Mouse (Mus musculus) MEL (cell line): ENCODE data around the gene Plpp6. TPM values are rescaled to one million over a fixed set of nuclear protein-coding genes. Genes with fewer than 3 reads are reported as not detected.

Experiments
- DNase-seq: peaks from one replicate; pipeline ENCODE4 v3.0.0; 2011; ENCODE audit warnings: low read depth, low spot score
- H3K27ac ChIP-seq: 2 replicates; pipeline ENCODE4 v1.5.1; 2012; ENCODE audit warnings: low read depth, mild to moderate bottlenecking, control low read depth, low read length, moderate library complexity; ENCODE audit not compliant: control insufficient read depth
- H3K27me3 ChIP-seq, 2 experiments: fragments of 150-350 bp in 1 of 2; sonication (generic) in 1 of 2; 2 replicates each; pipeline ENCODE4 v1.6.1; 2012; ENCODE audit warnings: low read length in 2 of 2, mild to moderate bottlenecking in 2 of 2, improper control_type of control experiment in 1 of 2, moderate library complexity in 1 of 2; ENCODE audit not compliant: insufficient read depth in 2 of 2, control insufficient read depth in 1 of 2
- H3K36me3 ChIP-seq, 2 experiments: 2 replicates each; pipeline ENCODE4 v1.6.1; 2012 to 2014; ENCODE audit warnings: low read length in 2 of 2, improper control_type of control experiment in 1 of 2, inconsistent platforms in 1 of 2, mild to moderate bottlenecking in 1 of 2; ENCODE audit not compliant: insufficient read depth in 2 of 2, control insufficient read depth in 1 of 2
- H3K4me1 ChIP-seq, 2 experiments: fragments of 150-350 bp in 1 of 2; sonication (generic) in 1 of 2; 2 replicates each; pipeline ENCODE4 v1.6.1; 2012; ENCODE audit warnings: low read length in 2 of 2, improper control_type of control experiment in 1 of 2, mild to moderate bottlenecking in 1 of 2; ENCODE audit not compliant: insufficient read depth in 2 of 2, control insufficient read depth in 1 of 2
- H3K4me3 ChIP-seq, 2 experiments: fragments of 150-350 bp in 1 of 2; sonication (generic) in 1 of 2; 2 replicates each; pipeline ENCODE4 v1.5.1; 2012; ENCODE audit warnings: low read depth in 2 of 2, low read length in 2 of 2, mild to moderate bottlenecking in 2 of 2, moderate library complexity in 2 of 2, control low read depth in 1 of 2, improper control_type of control experiment in 1 of 2; ENCODE audit not compliant: control insufficient read depth in 1 of 2, insufficient read depth in 1 of 2
- H3K79me2 ChIP-seq: 2 replicates; pipeline ENCODE4 v1.6.1; 2012; ENCODE audit warnings: mild to moderate bottlenecking, low read length, moderate library complexity; ENCODE audit not compliant: control insufficient read depth, poor library complexity, insufficient read depth
- H3K9ac ChIP-seq: 2 replicates; pipeline ENCODE4 v1.6.1; 2012; ENCODE audit warnings: low read depth, mild to moderate bottlenecking, control low read depth, low read length, moderate library complexity; ENCODE audit not compliant: control insufficient read depth, poor library complexity, severe bottlenecking
- H3K9me3 ChIP-seq: fragments of 150-350 bp; sonication (generic); replicated peaks from 2 replicates; pipeline ENCODE4 v1.6.1; 2012; ENCODE audit warnings: mild to moderate bottlenecking, low read length, improper control_type of control experiment, moderate library complexity; ENCODE audit not compliant: insufficient read depth
- BHLHE40 ChIP-seq: IDR thresholded peaks from 2 replicates; pipeline ENCODE4 v1.6.1; 2012; ENCODE audit warnings: low read depth, mild to moderate bottlenecking, inconsistent platforms, low read length, improper control_type of control experiment, borderline replicate concordance
- CHD1 ChIP-seq: IDR thresholded peaks from 2 replicates; pipeline ENCODE4 v1.6.1; 2012; ENCODE audit warnings: low read depth, mild to moderate bottlenecking, inconsistent platforms, low read length, improper control_type of control experiment
- CHD2 ChIP-seq: IDR thresholded peaks from 2 replicates; pipeline ENCODE4 v1.6.1; 2011; ENCODE audit warnings: low read length, improper control_type of control experiment
- E2F4 ChIP-seq: IDR thresholded peaks from 2 replicates; pipeline ENCODE4 v1.6.1; 2011; ENCODE audit warnings: low read depth, low read length, improper control_type of control experiment, borderline replicate concordance
- ELF1 ChIP-seq: IDR thresholded peaks from 2 replicates; pipeline ENCODE4 v1.6.1; 2014; ENCODE audit warnings: low read depth, mild to moderate bottlenecking, inconsistent platforms, low read length, improper control_type of control experiment, moderate library complexity
- EP300 ChIP-seq, 2 experiments: IDR thresholded peaks; 2 replicates each; pipeline ENCODE4 v1.6.1; 2011; ENCODE audit warnings: improper control_type of control experiment in 2 of 2, low read length in 2 of 2, low read depth in 1 of 2, mild to moderate bottlenecking in 1 of 2
- GABPA ChIP-seq: IDR thresholded peaks from 2 replicates; pipeline ENCODE4 v1.6.1; 2012; ENCODE audit warnings: low read depth, mild to moderate bottlenecking, inconsistent platforms, low read length, improper control_type of control experiment, moderate library complexity
- HCFC1 ChIP-seq: IDR thresholded peaks from 2 replicates; pipeline ENCODE4 v1.6.1; 2012; ENCODE audit warnings: low read depth, mild to moderate bottlenecking, inconsistent platforms, low read length, improper control_type of control experiment, moderate library complexity
- KAT2A ChIP-seq: conservative IDR thresholded peaks from 2 replicates; pipeline ENCODE4 v1.6.1; 2012; ENCODE audit warnings: low read depth, low read length, improper control_type of control experiment, inconsistent platforms
- MAFK ChIP-seq: IDR thresholded peaks from 2 replicates; pipeline ENCODE4 v1.6.1; 2011; ENCODE audit warnings: low read depth, mild to moderate bottlenecking, low read length, improper control_type of control experiment, borderline replicate concordance
- MAX ChIP-seq: IDR thresholded peaks from 2 replicates; pipeline ENCODE4 v1.6.1; 2011; ENCODE audit warnings: low read length, improper control_type of control experiment
- MAZ ChIP-seq: IDR thresholded peaks from 2 replicates; pipeline ENCODE4 v1.6.1; 2012; ENCODE audit warnings: low read depth, mild to moderate bottlenecking, inconsistent platforms, low read length, improper control_type of control experiment
- MXI1 ChIP-seq: IDR thresholded peaks from 2 replicates; pipeline ENCODE4 v1.6.1; 2011; ENCODE audit warnings: mild to moderate bottlenecking, low read depth, low read length, improper control_type of control experiment
- MYB ChIP-seq: IDR thresholded peaks from 2 replicates; pipeline ENCODE4 v1.6.1; 2011; ENCODE audit warnings: mild to moderate bottlenecking, low read depth, low read length, improper control_type of control experiment
- MYC ChIP-seq: IDR thresholded peaks from 2 replicates; pipeline ENCODE4 v1.6.1; 2011; ENCODE audit warnings: low read depth, mild to moderate bottlenecking, low read length, improper control_type of control experiment, moderate library complexity
- NELFE ChIP-seq: IDR thresholded peaks from 2 replicates; pipeline ENCODE4 v1.6.1; 2011; ENCODE audit warnings: low read depth, low read length, improper control_type of control experiment
- NRF1 ChIP-seq: IDR thresholded peaks from 2 replicates; pipeline ENCODE4 v1.6.1; 2014; ENCODE audit warnings: low read depth, mild to moderate bottlenecking, inconsistent platforms, low read length, improper control_type of control experiment, moderate library complexity; ENCODE audit not compliant: poor library complexity, insufficient read depth, severe bottlenecking
- POLR2A ChIP-seq, 2 experiments: IDR thresholded peaks; 2 replicates each; pipeline ENCODE4 v1.6.1; 2011 to 2012; ENCODE audit warnings: low read length in 2 of 2, mild to moderate bottlenecking in 2 of 2, control low read depth in 1 of 2, improper control_type of control experiment in 1 of 2, low read depth in 1 of 2, moderate library complexity in 1 of 2; ENCODE audit not compliant: control insufficient read depth in 1 of 2, insufficient read depth in 1 of 2, poor library complexity in 1 of 2
- POLR2AphosphoS5 ChIP-seq: IDR thresholded peaks from 2 replicates; pipeline ENCODE4 v1.6.1; 2012; ENCODE audit warnings: low read depth, borderline replicate concordance, mild to moderate bottlenecking, inconsistent platforms, low read length, moderate library complexity, mixed read lengths
- SMC3 ChIP-seq: IDR thresholded peaks from 2 replicates; pipeline ENCODE4 v1.6.1; 2011; ENCODE audit warnings: low read depth, low read length, improper control_type of control experiment
- UBTF ChIP-seq: IDR thresholded peaks from 2 replicates; pipeline ENCODE4 v1.6.1; 2012; ENCODE audit warnings: low read depth, mild to moderate bottlenecking, inconsistent platforms, low read length, improper control_type of control experiment, moderate library complexity, borderline replicate concordance; ENCODE audit not compliant: insufficient read depth
- ZMIZ1 ChIP-seq: IDR thresholded peaks from 2 replicates; pipeline ENCODE4 v1.6.1; 2012; ENCODE audit warnings: low read depth, mild to moderate bottlenecking, inconsistent platforms, low read length, improper control_type of control experiment, moderate library complexity
- ZNF384 ChIP-seq: IDR thresholded peaks from 2 replicates; pipeline ENCODE4 v1.6.1; 2012; ENCODE audit warnings: low read depth, mild to moderate bottlenecking, inconsistent platforms, low read length, improper control_type of control experiment
- polyA plus RNA-seq, 2 experiments: library from polyadenylated mRNA; stranded (reverse) in 1 of 2; unstranded in 1 of 2; fragments of >175 nt in 1 of 2; fragments of >200 nt in 1 of 2; gene quantifications; 2 replicates each; pipeline versions ENCODE4 v1.2.1 to v1.2.4; 2012; ENCODE audit warnings: low replicate concordance in 2 of 2, low read depth in 1 of 2; ENCODE audit not compliant: insufficient read length in 2 of 2, insufficient read depth in 1 of 2, missing spikeins in 1 of 2
- total RNA-seq: library from RNA; depleted of rRNA; stranded (reverse); fragments of 300-350 nt; gene quantifications from 2 replicates; pipeline ENCODE4 v1.2.3, GENCODE M21; 2012; rRNA removed

The Plpp6 gene
- total RNA-seq (0.08 and 0.10 TPM in 2 replicates), polyA plus RNA-seq (1 to 10 TPM in 1 of 2 experiments, not detected in 1; 1.9 TPM)

DNA sequence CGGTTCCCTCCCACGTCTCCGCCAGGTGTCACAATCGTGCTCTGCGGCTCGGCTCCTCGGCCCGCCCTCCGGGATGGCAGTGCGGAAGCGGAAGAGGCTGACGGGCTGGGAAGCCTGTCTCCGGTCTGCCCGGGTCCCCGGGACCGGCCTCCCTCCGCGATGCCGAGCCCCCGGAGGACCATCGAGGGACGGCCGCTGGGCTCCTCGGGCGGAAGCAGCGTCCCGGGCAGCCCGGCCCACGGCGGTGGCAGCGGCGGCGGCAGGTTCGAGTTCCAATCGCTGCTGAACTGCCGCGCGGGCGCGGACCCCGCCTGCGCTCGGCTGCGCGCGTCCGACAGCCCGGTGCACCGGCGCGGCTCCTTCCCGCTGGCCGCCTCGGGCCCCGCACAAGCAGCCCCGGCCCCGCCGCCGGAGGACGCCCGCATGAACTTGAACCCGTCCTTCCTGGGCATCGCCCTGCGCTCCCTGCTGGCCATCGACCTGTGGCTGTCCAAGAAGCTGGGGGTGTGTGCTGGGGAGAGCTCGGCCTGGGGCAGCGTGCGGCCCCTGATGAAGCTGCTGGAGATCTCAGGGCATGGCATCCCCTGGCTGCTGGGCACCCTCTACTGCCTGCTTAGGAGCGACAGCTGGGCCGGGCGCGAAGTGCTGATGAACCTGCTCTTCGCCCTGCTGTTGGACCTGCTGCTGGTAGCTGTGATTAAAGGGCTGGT lies at the start of gene Plpp6:
Gene Plpp6 (plus strand): TSS at position 112 of the 710 bp plus-strand sequence.
- Histone ChIP-seq H3K9ac (0 out of 2 replicates have a peak within 1 kb of the TSS, but pooled peaks have one; percentile 35), H3K27ac (no peak within 1 kb of the TSS), H3K4me1 (no peaks in the 10 kb centered on the region), H3K36me3 (no peaks in the 10 kb centered on the region), H3K9me3 (no peaks in the 10 kb centered on the region), H3K4me3 (peak within 1 kb of the TSS; percentile 22 to 35; a peak in 3 of 4 replicates), H3K27me3 (peaks cover 2 to 14% of the 10 kb centered on the region in 2 experiments), H3K79me2 (no peaks in the 10 kb centered on the region)
- DNase-seq: peak; percentile 13
- no peak for TF ChIP-seq CHD1
- no peak for TF ChIP-seq E2F4
- TF ChIP-seq POLR2A (IDR thresholded peaks at IDR 0.05; ENCODE audit: control insufficient read depth in 1 of 2, insufficient read depth in 1 of 2, low read depth in 1 of 2, low read length in 2 of 2, poor library complexity in 1 of 2): 0 out of 4 replicates have a peak, but pooled peaks of 1 of the 2 experiments have one; percentile 12

GRCm38 (mm10) chr19:28914598-28914997 lies 49.2 kb upstream of the Plpp6 start:
- Histone ChIP-seq H3K4me3 (no peak overlapping the region), H3K4me1 (no peaks in the 10 kb centered on the region)

GRCm38 (mm10) chr19:28915602-28916250 lies 48.0 kb upstream of the Plpp6 start:
- Histone ChIP-seq H3K27ac (no peak overlapping the region), H3K27me3 (no peaks in the 10 kb centered on the region; a peak in 2 of 4 replicates), H3K4me1 (no peaks in the 10 kb centered on the region), H3K9me3 (no peaks in the 10 kb centered on the region), H3K36me3 (no peaks in the 10 kb centered on the region), H3K4me3 (no peak overlapping the region), H3K79me2 (no peaks in the 10 kb centered on the region), H3K9ac (no peak overlapping the region)
- no peak for TF ChIP-seq NELFE
- no peak for TF ChIP-seq ELF1
- no peak for TF ChIP-seq POLR2AphosphoS5
- no peak for TF ChIP-seq MYB
- TF ChIP-seq KAT2A: no peak
- TF ChIP-seq BHLHE40: no peak
- no peak for TF ChIP-seq HCFC1
- TF ChIP-seq MAFK: no peak
- no peak for TF ChIP-seq E2F4
- TF ChIP-seq UBTF: no peak
- DNase-seq: no peak

More at GRCm38 (mm10) chr19:28914598-28914997, 49.2 kb upstream of the Plpp6 start:
- H3K36me3 ChIP-seq: no peaks in the 10 kb centered on the region
- no peak for DNase-seq
- TF ChIP-seq GABPA (no peak), MAX (no peak), CHD2 (no peak), EP300 (IDR thresholded peaks at IDR 0.05; ENCODE audit: low read depth in 1 of 2, low read length in 2 of 2) (no peak), ZNF384 (no peak), MAZ (no peak), SMC3 (no peak), POLR2AphosphoS5 (no peak), NRF1 (no peak), ZMIZ1 (no peak), MXI1 (no peak), MYC (no peak)
- no peaks in the 10 kb centered on the region for H3K79me2 ChIP-seq
- no peak overlapping the region for H3K9ac ChIP-seq
- H3K27ac ChIP-seq: no peak overlapping the region
- H3K9me3 ChIP-seq: no peaks in the 10 kb centered on the region
- no peaks in the 10 kb centered on the region; a peak in 1 of 4 replicates for H3K27me3 ChIP-seq
